Mouse (Mus musculus) urinary bladder, postnatal 25 days (tissue): Measurements from ENCODE around the gene Rab9.

ENCODE experiments used
- DNase-seq: peaks from one replicate; pipeline ENCODE4 v3.0.0; 2022; ENCODE audit warnings: low spot score

Gene Rab9

GRCm38 (mm10) chrX:166453532-166453931 is 26.1 kb downstream of the Rab9 start:
- DNase-seq = no peak

GRCm38 (mm10) chrX:166444552-166444951 is 35.1 kb downstream of the Rab9 start:
- DNase-seq = no peak

GRCm38 (mm10) chrX:166440616-166441063 is 39.0 kb downstream of the Rab9 start, which contains the start of gene Ofd1:
Gene Ofd1, minus strand, starts transcription at chrX:166440704.
- peak; percentile 74 for DNase-seq

GRCm38 (mm10) chrX:166440036-166440615 is 39.5 kb downstream of the Rab9 start, which contains the start of gene Trappc2:
Gene Trappc2, plus strand, starts transcription at chrX:166440574.
- DNase-seq = no peak

GRCm38 (mm10) chrX:166434812-166435211 is 44.9 kb downstream of the Rab9 start:
- DNase-seq = no peak

- DNase-seq = peak; percentile 8
These were observed 63.5 kb downstream of the Rab9 start for GRCm38 (mm10) chrX:166416196-166416595.

- DNase-seq = no peak
These were observed 71.8 kb downstream of the Rab9 start for GRCm38 (mm10) chrX:166407865-166408264.
